Mouse (Mus musculus) brain, embryonic 14.5 days (tissue): ENCODE measurements around the gene Atad3a.

Experiments used
- CTCF ChIP-seq: fragments of 200-500 bp; IDR thresholded peaks from 2 replicates; pipeline ENCODE4 v1.5.1; 2012; ENCODE audit warnings: inconsistent platforms, mild to moderate bottlenecking, moderate library complexity, borderline replicate concordance; ENCODE audit not compliant: insufficient read depth, insufficient read length; ENCODE audit errors: extremely low read depth
- POLR2A ChIP-seq: fragments of 200-500 bp; IDR thresholded peaks from 2 replicates; pipeline ENCODE4 v1.6.1; 2012; ENCODE audit warnings: mild to moderate bottlenecking, inconsistent platforms, borderline replicate concordance; ENCODE audit not compliant: poor library complexity, insufficient read depth, insufficient read length, severe bottlenecking; ENCODE audit errors: extremely low read depth

GRCm38 (mm10) chr4:155774280-155774754 lies 13.4 kb upstream of the Atad3a start, which contains the start of gene Vwa1:
- TF ChIP-seq CTCF (no peak), POLR2A (peak; percentile 37; the same call in 1 of the 2 replicates)
